ENCODE assay signal across 18 mouse cellular contexts in genomic region chr7:27520599-27520998, GRCm38 (mm10). TPM values are rescaled to one million over a fixed set of nuclear protein-coding genes. Genes with fewer than 3 reads are reported as not detected.
DNase-seq lines count a peak whose midpoint lies in the region; ATAC-seq and TF ChIP-seq lines count a peak whose summit lies in the region.
"Had no signal": no experiment of that assay in that cellular context is flagged by ENCODE, and none has a peak within 500 bp of the region (broad histone marks: within the 10 kb centered on the region; RNA-seq: fewer than 3 reads in every experiment).

No protein-coding gene starts in this region.

- no peaks in the 10 kb centered on the region for H3K27me3 ChIP-seq in kidney, postnatal 0 days (ENCODE audit: insufficient read depth, low read length)
- H3K27me3 ChIP-seq in E14TG2a.4 (ENCODE audit: insufficient read depth, low read length) = no peaks in the 10 kb centered on the region
- no peaks in the 10 kb centered on the region for H3K27me3 ChIP-seq in hindbrain, embryonic 13.5 days
- H3K27me3 ChIP-seq: embryonic facial prominence, embryonic 13.5 days; limb, embryonic 13.5 days; liver, embryonic 15.5 days; midbrain, embryonic 15.5 days had no signal

- no peak overlapping the region for H3K4me3 ChIP-seq in kidney, postnatal 0 days (replicated peaks; ENCODE audit: low read depth, low read length)
- peak overlapping the region; percentile 13; the same call in 1 of the 2 replicates for H3K4me3 ChIP-seq in E14TG2a.4 (replicated peaks; ENCODE audit: low read length)
- H3K4me3 ChIP-seq in hindbrain, embryonic 13.5 days = no peak overlapping the region
- H3K4me3 ChIP-seq: embryonic facial prominence, embryonic 13.5 days; forebrain, embryonic 10.5 days; gastrocnemius, adult 2 months; limb, embryonic 13.5 days; liver, embryonic 15.5 days; midbrain, embryonic 15.5 days had no signal

- no peak overlapping the region for H3K9ac ChIP-seq in kidney, postnatal 0 days (ENCODE audit: low read depth, low read length)
- H3K9ac ChIP-seq in hindbrain, embryonic 13.5 days = no peak overlapping the region
- H3K9ac ChIP-seq: embryonic facial prominence, embryonic 13.5 days; limb, embryonic 13.5 days; liver, embryonic 15.5 days; midbrain, embryonic 15.5 days had no signal

- H3K4me1 ChIP-seq in kidney, postnatal 0 days (replicated peaks; ENCODE audit: insufficient read depth, low read length) = no peaks in the 10 kb centered on the region
- peaks cover 76% of the 10 kb centered on the region for H3K4me1 ChIP-seq in E14TG2a.4 (replicated peaks; ENCODE audit: low read depth, low read length)
- no peaks in the 10 kb centered on the region for H3K4me1 ChIP-seq in hindbrain, embryonic 13.5 days (replicated peaks)
- H3K4me1 ChIP-seq: embryonic facial prominence, embryonic 13.5 days; limb, embryonic 13.5 days; midbrain, embryonic 15.5 days had no signal

- H3K36me3 ChIP-seq in kidney, postnatal 0 days (ENCODE audit: insufficient read depth, low read length) = peaks cover 8% of the 10 kb centered on the region; the same call in 1 of the 2 replicates
- peaks cover 44% of the 10 kb centered on the region for H3K36me3 ChIP-seq in E14TG2a.4 (ENCODE audit: insufficient read depth, low read length)
- H3K36me3 ChIP-seq in hindbrain, embryonic 13.5 days = no peaks in the 10 kb centered on the region
- H3K36me3 ChIP-seq: liver, embryonic 15.5 days; midbrain, embryonic 15.5 days had no signal

- ATAC-seq in kidney, postnatal 0 days (replicated peaks; ENCODE audit: low FRiP score, low read depth) = no peak
- no peak for ATAC-seq in hindbrain, embryonic 13.5 days (ENCODE audit: low FRiP score)
- ATAC-seq: midbrain, embryonic 15.5 days had no signal

- no peak overlapping the region for H3K4me2 ChIP-seq in kidney, postnatal 0 days (ENCODE audit: low read length)
- H3K4me2 ChIP-seq in hindbrain, embryonic 13.5 days = no peak overlapping the region
- H3K4me2 ChIP-seq: embryonic facial prominence, embryonic 13.5 days; limb, embryonic 13.5 days; liver, embryonic 15.5 days; midbrain, embryonic 15.5 days had no signal

- no peak overlapping the region for H3K27ac ChIP-seq in kidney, postnatal 0 days
- H3K27ac ChIP-seq in hindbrain, embryonic 13.5 days = no peak overlapping the region
- H3K27ac ChIP-seq: embryonic facial prominence, embryonic 13.5 days; forebrain, embryonic 10.5 days; gastrocnemius, adult 2 months; limb, embryonic 13.5 days; liver, embryonic 15.5 days; midbrain, embryonic 15.5 days had no signal

- DNase-seq in kidney, postnatal 0 days (ENCODE audit: low spot score) = peak; percentile 16
- DNase-seq in kidney, postnatal 25 days = no peak
- DNase-seq in ZHBTc4 (ENCODE audit: low read depth, low spot score) = peak; percentile 58
- DNase-seq in lung, postnatal 10 days = peak; percentile 56
- no peak for DNase-seq in gastrocnemius, postnatal 10 days
- DNase-seq in adrenal gland, postnatal 36 days = no peak
- DNase-seq: adrenal gland, adult 8-10 months; cerebellum, adult 18-20 months; gastrocnemius, adult 2 months; layer of hippocampus, adult 9-11 months had no signal

- H3K9me3 ChIP-seq in kidney, postnatal 0 days (replicated peaks; ENCODE audit: low read length) = no peaks in the 10 kb centered on the region
- H3K9me3 ChIP-seq in E14TG2a.4 (ENCODE audit: low read length) = no peaks in the 10 kb centered on the region
- H3K9me3 ChIP-seq in hindbrain, embryonic 13.5 days = no peaks in the 10 kb centered on the region
- H3K9me3 ChIP-seq: limb, embryonic 13.5 days; midbrain, embryonic 15.5 days had no signal

- 62% methylated on average over 1 of the region's 1 CpGs for WGBS in kidney, postnatal 0 days
- WGBS in hindbrain, embryonic 13.5 days = 57% methylated on average over 1 of the region's 1 CpGs

- TF ChIP-seq CTCF in kidney, postnatal 0 days (IDR thresholded peaks at IDR 0.05; ENCODE audit: low read depth) = no peak
- no peak for TF ChIP-seq CTCF in E14TG2a.4 (conservative IDR thresholded peaks at IDR 0.05; ENCODE audit: low read length)

RNA-seq across cellular contexts. Expression of gene Hipk4, which starts 2.5 kb away (rescaled TPM):
- polyA plus RNA-seq in kidney, postnatal 0 days (2015; fragmentation: Nextera tagmentation; extraction: Ambion mirVana) = 0.45 and 0.57 TPM in 2 replicates
- polyA plus RNA-seq in hindbrain, embryonic 13.5 days (2015; fragmentation: Nextera tagmentation; extraction: Ambion mirVana) = 0.77 and 0.79 TPM in 2 replicates
- total RNA-seq in gastrocnemius, postnatal 10 days (2021) = under 1 TPM; 0.42 to 0.84 TPM
- under 1 TPM; 0.23 to 0.26 TPM for total RNA-seq in adrenal gland, postnatal 36 days (2021)
- total RNA-seq: megakaryocyte, adult 5-6 weeks had no signal

RNA-seq across cellular contexts. Expression of gene Prx, which starts 21.5 kb away (rescaled TPM):
- 4.1 and 4.7 TPM in 2 replicates for polyA plus RNA-seq in kidney, postnatal 0 days (2015; fragmentation: Nextera tagmentation; extraction: Ambion mirVana)
- 1.4 and 1.5 TPM in 2 replicates for polyA plus RNA-seq in hindbrain, embryonic 13.5 days (2015; fragmentation: Nextera tagmentation; extraction: Ambion mirVana)
- 10 to 100 TPM; 34.6 to 48.7 TPM for total RNA-seq in gastrocnemius, postnatal 10 days (2021)
- 1 to 10 TPM; 2.1 to 3.2 TPM for total RNA-seq in adrenal gland, postnatal 36 days (2021)

RNA-seq across cellular contexts. Expression of gene Pld3, which starts 32.4 kb away (rescaled TPM):
- polyA plus RNA-seq in kidney, postnatal 0 days (2015; fragmentation: Nextera tagmentation; extraction: Ambion mirVana) = 109 and 118 TPM in 2 replicates
- 126 TPM in 2 replicates for polyA plus RNA-seq in hindbrain, embryonic 13.5 days (2015; fragmentation: Nextera tagmentation; extraction: Ambion mirVana)
- 10 to 100 TPM; 27.2 to 37.9 TPM for total RNA-seq in gastrocnemius, postnatal 10 days (2021)
- total RNA-seq in adrenal gland, postnatal 36 days (2021) = 100 to 1,000 TPM; 106 to 146 TPM

RNA-seq across cellular contexts. Expression of gene 2310022A10Rik, which starts 32.4 kb away (rescaled TPM):
- polyA plus RNA-seq in kidney, postnatal 0 days (2015; fragmentation: Nextera tagmentation; extraction: Ambion mirVana) = 20.1 and 20.9 TPM in 2 replicates
- 32.1 and 34.0 TPM in 2 replicates for polyA plus RNA-seq in hindbrain, embryonic 13.5 days (2015; fragmentation: Nextera tagmentation; extraction: Ambion mirVana)
- 100 to 1,000 TPM; 106 to 110 TPM for total RNA-seq in gastrocnemius, postnatal 10 days (2021)
- total RNA-seq in adrenal gland, postnatal 36 days (2021) = 10 to 100 TPM; 15.0 to 15.8 TPM

RNA-seq across cellular contexts. Expression of gene Sertad1, which starts 33.9 kb away (rescaled TPM):
- polyA plus RNA-seq in kidney, postnatal 0 days (2015; fragmentation: Nextera tagmentation; extraction: Ambion mirVana) = 41.6 and 44.3 TPM in 2 replicates
- 10.7 and 11.8 TPM in 2 replicates for polyA plus RNA-seq in hindbrain, embryonic 13.5 days (2015; fragmentation: Nextera tagmentation; extraction: Ambion mirVana)
- total RNA-seq in gastrocnemius, postnatal 10 days (2021) = 10 to 100 TPM; 10.6 to 14.4 TPM
- 10 to 100 TPM; 30.0 to 38.4 TPM for total RNA-seq in adrenal gland, postnatal 36 days (2021)

Comparison
In these comparisons a context has a peak if more than half of its experiments do, and no peak if none do; other contexts are left out.
1. DNase-seq: peak in kidney, postnatal 0 days (single experiment), ZHBTc4 (single experiment) and lung, postnatal 10 days (single experiment); none in kidney, postnatal 25 days (0 of 2), gastrocnemius, postnatal 10 days (single experiment) and adrenal gland, postnatal 36 days (0 of 2).
2. RNA of gene Prx, which starts 21.5 kb away (total RNA-seq): 34.6 to 48.7 TPM in gastrocnemius, postnatal 10 days; 2.1 to 3.2 TPM in adrenal gland, postnatal 36 days; every median in the first group is over 4 times any median in the second.